Mouse (Mus musculus): ENCODE measurements around the gene Vmn2r83. TPM values are rescaled to one million over a fixed set of nuclear protein-coding genes. Genes with fewer than 3 reads are reported as not detected.

Gene Vmn2r83
- total RNA-seq, 4 experiments from 2014 or later = not detected

GRCm38 (mm10) chr10:79537271-79537670, 68.7 kb downstream of the Vmn2r83 start:
- no peak for DNase-seq (ENCODE audit: low spot score in 2 of 2)

DNA sequence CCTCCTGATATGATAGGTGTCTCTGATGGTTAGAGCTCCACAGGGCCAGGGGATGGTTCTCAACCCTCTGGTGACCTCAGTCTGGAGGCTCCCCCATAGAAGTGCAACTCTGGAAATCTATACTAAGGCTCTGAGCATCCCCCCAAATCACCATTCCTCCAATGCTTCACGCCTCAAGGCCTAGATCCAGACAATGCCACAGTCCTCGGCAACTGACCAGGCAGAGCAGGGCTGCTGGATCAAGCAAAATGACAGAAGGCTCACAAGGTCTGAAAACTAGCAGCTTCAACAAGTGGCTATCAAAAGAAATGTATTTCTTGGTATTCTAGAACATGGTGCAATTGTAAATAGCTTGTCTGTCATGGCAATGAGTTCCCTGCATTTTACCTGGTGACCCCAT, 69.2 kb downstream of the Vmn2r83 start:
- DNase-seq (ENCODE audit: low spot score in 2 of 2) = no peak

DNA sequence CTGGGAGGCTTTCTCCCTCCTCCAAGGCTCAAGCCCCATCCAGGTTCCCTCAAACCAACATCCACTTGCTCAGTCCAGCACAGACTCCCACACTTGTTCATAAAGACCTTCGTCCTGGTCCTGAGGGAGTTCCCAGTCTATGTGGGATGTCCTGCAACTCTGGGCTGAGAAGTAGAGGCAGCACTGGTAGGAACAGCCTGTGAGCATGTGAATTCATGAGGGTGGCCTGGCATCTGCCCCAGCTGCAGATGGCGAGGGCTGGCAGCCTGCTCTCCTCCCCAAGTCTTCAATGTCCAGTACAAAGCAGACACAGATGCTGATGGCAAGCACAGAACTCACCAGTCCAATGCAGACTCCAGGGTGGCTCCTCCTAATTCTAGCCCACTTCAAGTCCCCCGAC, 69.8 kb downstream of the Vmn2r83 start:
- no peak for DNase-seq (ENCODE audit: low spot score in 2 of 2)

GRCm38 (mm10) chr10:79538873-79539272, 70.3 kb downstream of the Vmn2r83 start:
- no peak for DNase-seq (ENCODE audit: low spot score in 2 of 2)

- DNase-seq (ENCODE audit: low spot score in 2 of 2) = peak in 1 of 2 experiments; percentile 2
Measured at GRCm38 (mm10) chr10:79539701-79540495, 71.4 kb downstream of the Vmn2r83 start.

DNA sequence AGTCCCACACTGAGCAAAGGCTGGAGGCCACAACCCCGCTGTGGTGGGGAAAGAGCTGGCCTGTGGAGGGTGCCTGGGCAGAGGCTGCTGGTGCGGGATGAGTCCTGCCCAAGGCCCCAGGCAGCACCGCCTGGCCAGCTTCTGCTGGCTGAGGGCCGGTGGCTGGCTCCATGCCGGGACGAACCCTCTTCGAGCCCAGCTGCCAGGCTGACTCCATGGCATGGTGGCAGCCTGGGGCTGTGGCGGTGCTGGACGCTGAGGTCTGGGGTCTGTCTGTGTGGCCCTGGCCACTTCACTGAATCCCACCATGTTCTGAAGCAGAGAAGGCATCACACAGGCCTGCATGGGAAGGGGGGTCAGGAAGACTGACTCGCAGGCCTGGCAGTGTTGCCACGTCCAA, 72.2 kb downstream of the Vmn2r83 start:
- DNase-seq (ENCODE audit: low spot score in 2 of 2) = peak in 1 of 2 experiments; percentile 3

DNA sequence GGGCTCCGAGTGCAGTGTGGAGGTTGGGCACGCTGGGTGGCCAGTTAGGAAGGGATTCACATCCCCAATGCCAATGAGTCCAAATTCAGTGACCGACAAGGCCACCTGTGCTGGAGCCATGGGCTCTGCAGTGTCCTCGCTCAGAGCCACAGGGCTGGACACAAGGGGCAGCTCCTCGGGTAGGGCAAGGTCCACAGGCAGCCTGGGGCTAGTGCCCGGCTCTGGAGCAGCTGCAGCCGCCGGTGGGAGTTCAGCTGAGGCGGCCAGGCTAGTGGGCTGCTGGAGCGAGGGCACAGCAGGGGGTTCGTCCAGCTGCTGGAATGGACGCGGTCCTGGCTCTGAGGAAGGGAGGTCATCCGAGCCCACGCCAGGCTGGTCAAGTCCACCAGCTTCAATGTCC, 73.0 kb downstream of the Vmn2r83 start:
- peak in 1 of 2 experiments; percentile 2 for DNase-seq (ENCODE audit: low spot score in 2 of 2)

- DNase-seq (ENCODE audit: low spot score in 2 of 2) = peak in 1 of 2 experiments; percentile 2
Measured at GRCm38 (mm10) chr10:79542171-79542570, 73.6 kb downstream of the Vmn2r83 start.

Small RNA genes within 50 kb of the gene (microRNA-seq; reads per million reads assigned to microRNA genes)
- gene Mir6909 = not detected

Other genes starting within 250 kb of the Vmn2r83 start
- gene Vmn2r81, start 221.0 kb upstream of the Vmn2r83 start, total RNA-seq (2022) = not detected
- not detected for gene Vmn2r82, start 112.2 kb upstream of the Vmn2r83 start, total RNA-seq (2022)
- 1 to 10 TPM in 1 of 4 experiments, under 1 TPM in 3; 0.29 to 1.3 (median 0.50) TPM for gene Plpp2, start 65.1 kb downstream of the Vmn2r83 start, total RNA-seq (2022)
- gene Mier2, start 86.5 kb downstream of the Vmn2r83 start, total RNA-seq (2022) = 10 to 100 TPM; 20.1 to 23.4 (median 21.2) TPM
- gene Theg, start 118.6 kb downstream of the Vmn2r83 start, total RNA-seq (2022) = not detected
- 1 to 10 TPM in 1 of 4 experiments, under 1 TPM in 3; 0.22 to 1.1 (median 0.68) TPM for gene C2cd4c, start 145.3 kb downstream of the Vmn2r83 start, total RNA-seq (2022)
- gene Shc2, start 169.2 kb downstream of the Vmn2r83 start, total RNA-seq (2022) = 10 to 100 TPM in 2 of 4 experiments, 1 to 10 TPM in 2; 5.4 to 13.0 (median 8.7) TPM
- gene Odf3l2, start 177.0 kb downstream of the Vmn2r83 start, total RNA-seq (2022) = 100 to 1,000 TPM in 1 of 4 experiments, 10 to 100 TPM in 3; 32.0 to 113 (median 56.6) TPM
- not detected for gene Madcam1, start 195.8 kb downstream of the Vmn2r83 start, total RNA-seq (2022)
- 10 to 100 TPM; 17.6 to 21.1 (median 20.1) TPM for gene Tpgs1, start 200.6 kb downstream of the Vmn2r83 start, total RNA-seq (2022)
- 100 to 1,000 TPM; 381 to 451 (median 390) TPM for gene Cdc34, start 213.5 kb downstream of the Vmn2r83 start, total RNA-seq (2022)
- 10 to 100 TPM in 3 of 4 experiments, 1 to 10 TPM in 1; 9.9 to 15.9 (median 10.2) TPM for gene Gzmm, start 220.3 kb downstream of the Vmn2r83 start, total RNA-seq (2022)
- 100 to 1,000 TPM; 524 to 920 (median 651) TPM for gene Bsg, start 235.8 kb downstream of the Vmn2r83 start, total RNA-seq (2022)
- gene Hcn2, start 247.9 kb downstream of the Vmn2r83 start, total RNA-seq (2022) = under 1 TPM; 0.39 to 0.86 (median 0.73) TPM

All from gastrocnemius, adult 8-10 months (tissue).